Mouse (Mus musculus): ENCODE results near the gene Meis1.

Gene Meis1

GRCm38 (mm10) chr11:18904285-18904684 is 114.5 kb downstream of the Meis1 start:
- DNase-seq: no peak

- no peak for DNase-seq
Measured at GRCm38 (mm10) chr11:18900489-18900888, 118.3 kb downstream of the Meis1 start.

- DNase-seq: no peak
Measured at GRCm38 (mm10) chr11:18898862-18899261, 119.9 kb downstream of the Meis1 start.

- DNase-seq: peak in 1 of 2 experiments; percentile 48
Measured at GRCm38 (mm10) chr11:18897921-18898646, 120.7 kb downstream of the Meis1 start.

- DNase-seq: no peak
Measured at GRCm38 (mm10) chr11:18897250-18897649, 121.5 kb downstream of the Meis1 start.

- no peak for DNase-seq
Measured at GRCm38 (mm10) chr11:18892470-18892869, 126.3 kb downstream of the Meis1 start.

- no peak for DNase-seq
Measured at GRCm38 (mm10) chr11:18889139-18889538, 129.6 kb downstream of the Meis1 start.

- DNase-seq: no peak
Measured at GRCm38 (mm10) chr11:18888651-18889050, 130.1 kb downstream of the Meis1 start.

GRCm38 (mm10) chr11:18885729-18886325 is 133.0 kb downstream of the Meis1 start:
- no peak for DNase-seq

- no peak for DNase-seq
Measured at GRCm38 (mm10) chr11:18885036-18885728, 133.6 kb downstream of the Meis1 start.

- no peak for DNase-seq
Measured at GRCm38 (mm10) chr11:18883987-18884386, 134.8 kb downstream of the Meis1 start.

- DNase-seq: no peak
Measured at GRCm38 (mm10) chr11:18883507-18883881, 135.3 kb downstream of the Meis1 start.

GRCm38 (mm10) chr11:18882747-18883506 is 135.9 kb downstream of the Meis1 start:
- no peak for DNase-seq

GRCm38 (mm10) chr11:18882315-18882714 is 136.5 kb downstream of the Meis1 start:
- DNase-seq: no peak

GRCm38 (mm10) chr11:18880806-18881205 is 138.0 kb downstream of the Meis1 start:
- DNase-seq: no peak

- no peak for DNase-seq
Measured at GRCm38 (mm10) chr11:18879456-18879818, 139.3 kb downstream of the Meis1 start.

GRCm38 (mm10) chr11:18878748-18879455 is 139.9 kb downstream of the Meis1 start:
- no peak for DNase-seq

- no peak for DNase-seq
Measured at GRCm38 (mm10) chr11:18878016-18878415, 140.8 kb downstream of the Meis1 start.

GRCm38 (mm10) chr11:18877626-18878011 is 141.2 kb downstream of the Meis1 start:
- peak; percentile 80 to 83 for DNase-seq

GRCm38 (mm10) chr11:18876886-18877625 is 141.7 kb downstream of the Meis1 start:
- DNase-seq: peak; percentile 68 to 77

All from cerebellum, postnatal 25 days (tissue).